Mouse (Mus musculus): ENCODE measurements around the gene Jup. TPM values are rescaled to one million over a fixed set of nuclear protein-coding genes. Genes with fewer than 3 reads are reported as not detected.
A peak's percentile ranks its signal among the peaks of the same experiment; 100 is the strongest.
"Not testable (repeated sequence)": the region's sequence is repeated elsewhere in the genome, so short reads cannot be mapped to it uniquely, and the experiment has no call there.

Gene Jup
- polyA plus RNA-seq, 2 experiments from 2014 or later = 0.19 to 1.5 TPM

GRCm38 (mm10) chr11:100389931-100390445 lies 7.6 kb downstream of the Jup start:
- ATAC-seq = no peak

- ATAC-seq = no peak
Measured at GRCm38 (mm10) chr11:100388588-100388987, 9.0 kb downstream of the Jup start.

GRCm38 (mm10) chr11:100387589-100388375 lies 9.8 kb downstream of the Jup start:
- ATAC-seq = no peak

GRCm38 (mm10) chr11:100387111-100387510 lies 10.5 kb downstream of the Jup start:
- ATAC-seq = no peak

- ATAC-seq = no peak
Measured at GRCm38 (mm10) chr11:100386586-100386985, 11.0 kb downstream of the Jup start.

- no peak for ATAC-seq
Measured at GRCm38 (mm10) chr11:100385016-100385415, 12.5 kb downstream of the Jup start.

GRCm38 (mm10) chr11:100382682-100383081 lies 14.9 kb downstream of the Jup start:
- no peak for ATAC-seq

- ATAC-seq = no peak
Measured at GRCm38 (mm10) chr11:100379311-100379710, 18.3 kb downstream of the Jup start.

- ATAC-seq = no peak
Measured at GRCm38 (mm10) chr11:100378446-100378845, 19.1 kb downstream of the Jup start.

- ATAC-seq = no peak
Measured at GRCm38 (mm10) chr11:100377989-100378388, 19.6 kb downstream of the Jup start.

- ATAC-seq = no peak
Measured at GRCm38 (mm10) chr11:100376746-100377389, 20.7 kb downstream of the Jup start.

GRCm38 (mm10) chr11:100376005-100376404 lies 21.6 kb downstream of the Jup start:
- no peak for ATAC-seq

GRCm38 (mm10) chr11:100375127-100375526 lies 22.4 kb downstream of the Jup start:
- no peak for ATAC-seq

GRCm38 (mm10) chr11:100371981-100372558 lies 25.5 kb downstream of the Jup start:
- ATAC-seq = no peak

GRCm38 (mm10) chr11:100369822-100370221 lies 27.7 kb downstream of the Jup start:
- ATAC-seq = no peak

GRCm38 (mm10) chr11:100369145-100369544 lies 28.4 kb downstream of the Jup start:
- no peak for ATAC-seq

GRCm38 (mm10) chr11:100362979-100363562 lies 34.5 kb downstream of the Jup start:
- no peak for ATAC-seq

- peak; percentile 32 for ATAC-seq
Measured at GRCm38 (mm10) chr11:100362209-100362978, 35.2 kb downstream of the Jup start.

GRCm38 (mm10) chr11:100361059-100361458 lies 36.5 kb downstream of the Jup start:
- ATAC-seq = not testable (repeated sequence)

- no peak for ATAC-seq
Measured at GRCm38 (mm10) chr11:100360175-100360574, 37.4 kb downstream of the Jup start.

GRCm38 (mm10) chr11:100357408-100357807 lies 40.2 kb downstream of the Jup start:
- ATAC-seq = no peak

- no peak for ATAC-seq
Measured at GRCm38 (mm10) chr11:100356819-100357211, 40.7 kb downstream of the Jup start.

All from activated CD4-positive, CD25-positive, alpha-beta regulatory T cell, adult 4 months (primary cell).